Mouse (Mus musculus) spleen, embryonic (tissue): ENCODE results near the gene Tmprss12.
"Not testable (repeated sequence)": the region's sequence is repeated elsewhere in the genome, so short reads cannot be mapped to it uniquely, and the experiment has no call there.

Source experiments
- CTCF ChIA-PET: fragments of 350-600 bp; sonication (Branson Sonifier 250); formaldehyde crosslinking; loops from one replicate; lab custom pipeline; 2022; lab: Charles Lee

Gene Tmprss12

DNA sequence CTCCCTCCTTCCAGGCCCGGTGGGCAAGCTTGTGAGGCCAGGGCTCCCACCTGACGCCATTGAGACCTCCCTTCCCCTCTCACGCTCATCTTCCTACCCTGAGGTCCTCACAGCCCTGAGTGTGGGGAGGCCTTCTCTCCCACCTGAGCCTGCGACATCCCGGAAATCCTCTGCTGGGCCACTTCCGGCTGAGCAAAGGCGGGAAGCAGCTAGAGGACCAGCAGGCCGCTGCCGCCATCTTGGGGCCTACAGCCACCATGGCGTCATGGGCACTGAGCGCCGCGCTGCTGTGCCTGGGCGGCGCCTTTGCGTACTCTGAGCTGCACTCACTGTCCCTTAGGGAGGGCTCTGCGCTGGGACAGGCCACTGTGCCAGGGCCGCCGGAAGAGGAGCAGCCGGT, at the start of gene Tmprss12:
Tmprss12 (plus strand) TSS at position 212 of the 400 bp plus-strand sequence.
- CTCF ChIA-PET: interaction anchor here (0.6 kb wide), 1 partner anchor 18 kb away, joined by 4 read pairs; no protein-coding TSS in a partner anchor

DNA sequence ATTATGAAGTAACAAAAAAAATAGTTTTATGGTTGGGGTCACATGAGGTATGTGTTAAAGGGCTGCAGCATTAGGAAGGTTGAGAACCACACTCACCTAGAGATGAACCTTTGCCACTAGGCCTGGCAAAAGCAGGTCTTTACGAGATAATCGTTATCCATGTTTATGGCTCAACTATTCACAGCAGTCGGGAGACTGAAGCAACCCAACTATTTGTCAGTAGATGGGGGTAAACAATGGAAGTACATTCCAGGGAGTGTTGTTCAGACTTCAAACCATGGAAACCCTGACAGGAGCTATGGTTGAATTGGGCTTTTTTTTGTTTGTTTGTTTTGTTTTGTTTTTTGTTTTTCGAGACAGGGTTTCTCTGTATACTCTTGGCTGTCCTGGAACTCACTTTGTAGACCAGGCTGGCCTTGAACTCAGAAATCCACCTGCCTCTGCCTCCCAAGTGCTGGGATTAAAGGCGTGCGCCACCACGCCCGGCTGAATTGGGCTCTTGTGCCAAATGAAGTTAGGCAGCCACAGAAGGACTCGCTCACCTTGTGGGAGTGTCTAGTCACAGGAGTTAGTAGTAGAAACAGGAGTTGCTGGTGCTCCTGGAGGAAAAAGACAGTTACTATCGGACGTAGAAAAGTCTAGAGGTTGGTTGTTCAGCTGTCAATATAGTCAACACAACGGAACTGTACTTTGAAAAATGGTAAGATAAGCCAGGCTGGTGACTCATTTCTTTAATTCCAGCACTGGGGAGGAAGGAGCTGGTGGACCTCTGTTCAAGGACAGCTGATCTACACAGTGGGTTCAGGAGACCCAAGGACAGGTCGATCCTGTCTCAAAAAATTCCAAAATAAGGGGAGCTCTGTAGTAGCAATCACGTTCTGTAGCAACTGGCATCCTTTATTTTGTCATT, 48.8 kb upstream of the Tmprss12 start:
- CTCF ChIA-PET: interaction anchor here (0.6 kb wide), 1 partner anchor 80 kb away, joined by 4 read pairs; no protein-coding TSS in a partner anchor

DNA sequence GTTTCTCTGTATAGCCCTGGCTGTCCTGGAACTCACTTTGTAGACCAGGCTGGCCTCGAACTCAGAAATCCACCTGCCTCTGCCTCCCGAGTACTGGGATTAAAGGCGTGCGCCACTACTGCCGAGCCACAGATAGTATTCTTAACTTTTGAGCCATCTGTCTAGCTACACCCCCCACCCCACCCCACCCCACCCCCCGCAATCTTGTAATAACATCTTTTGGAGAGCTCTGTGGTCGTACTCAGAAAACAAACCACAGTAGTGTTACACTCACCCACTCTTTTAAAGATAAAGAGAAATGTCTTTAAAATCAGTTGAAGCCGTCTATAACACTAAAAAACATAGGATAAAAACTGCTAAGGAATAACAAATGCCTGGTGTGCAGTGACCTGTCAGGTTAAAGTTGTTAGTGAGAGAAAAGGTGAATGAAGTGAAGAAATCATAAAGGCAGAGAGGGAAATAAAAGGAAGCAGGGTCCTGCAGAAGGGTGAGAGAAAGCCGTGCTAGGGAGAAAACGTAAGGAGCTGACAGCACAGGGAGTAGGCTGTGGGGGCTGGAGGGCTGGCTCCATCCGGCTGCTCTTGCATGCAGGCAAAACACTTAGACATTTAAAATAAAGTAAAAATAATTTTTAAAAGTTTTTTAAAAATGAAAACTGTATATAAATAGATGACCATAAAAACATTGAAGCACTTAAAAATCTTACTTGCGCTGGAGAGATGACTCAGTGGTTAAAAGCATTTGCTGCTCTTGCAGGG, 45.2 kb upstream of the Tmprss12 start:
- CTCF ChIA-PET: no interaction called here

DNA sequence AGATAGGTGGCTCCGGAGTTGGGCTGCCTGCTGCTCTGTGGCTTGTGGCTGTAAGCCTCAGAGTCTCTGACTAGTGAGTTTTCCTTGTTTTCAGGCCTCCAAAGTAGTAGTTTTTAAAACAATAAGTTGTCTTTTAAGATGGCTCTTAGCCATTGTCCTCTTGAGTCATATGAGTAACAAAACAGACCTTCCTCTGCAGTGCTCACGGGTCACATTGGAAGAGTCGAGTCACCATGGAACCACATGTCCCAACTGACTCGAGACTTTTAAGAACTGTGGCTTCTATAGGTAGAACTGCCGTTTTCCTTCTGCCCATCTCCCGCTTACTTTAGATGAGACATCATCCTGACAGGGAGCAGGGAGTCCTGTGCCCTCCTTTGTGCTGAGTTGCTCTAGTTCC, 43.7 kb upstream of the Tmprss12 start:
- CTCF ChIA-PET: no interaction called here

DNA sequence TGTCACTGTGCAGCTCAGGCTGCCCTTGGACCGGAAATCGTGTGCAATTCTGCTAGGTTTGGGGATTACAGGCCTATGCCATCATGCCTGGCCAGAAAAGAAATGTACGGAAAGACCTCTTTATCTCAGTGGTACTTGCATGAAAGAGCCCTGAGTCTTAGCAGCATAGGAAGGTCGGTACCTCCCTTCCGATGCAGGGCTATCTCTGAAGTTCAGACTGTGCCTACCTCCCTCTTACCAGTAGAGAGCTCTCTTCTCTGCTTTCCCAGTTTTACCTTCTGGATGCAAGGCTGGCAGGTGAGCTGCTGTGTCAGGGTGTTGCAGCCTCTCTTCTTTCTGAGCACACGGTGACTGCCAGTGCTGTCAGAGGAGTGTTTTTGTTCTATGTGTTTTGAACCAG, 38.9 kb upstream of the Tmprss12 start:
- CTCF ChIA-PET: interaction anchor here (0.5 kb wide), 2 partner anchors 78 to 425 kb away, joined by 5 to 8 read pairs; no protein-coding TSS in a partner anchor

DNA sequence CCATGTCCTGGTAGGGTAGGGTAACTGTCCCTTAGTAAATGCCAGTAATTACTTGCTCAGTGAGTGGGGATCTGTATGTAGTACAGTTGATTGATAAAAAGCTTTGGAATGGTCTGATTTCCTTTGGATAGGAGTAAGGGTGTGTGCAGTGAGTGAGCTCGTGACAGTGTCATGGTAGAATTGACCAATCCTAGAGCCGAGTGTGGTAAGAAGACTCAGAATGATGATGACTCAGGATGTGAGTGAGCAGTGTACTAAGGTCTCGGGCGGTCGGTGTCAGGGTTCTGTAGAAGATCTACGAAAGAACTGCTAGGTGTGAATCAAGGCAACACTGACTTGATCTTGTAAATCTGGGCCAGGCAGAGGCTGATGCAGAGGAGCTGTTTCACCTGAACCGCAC, 34.7 kb upstream of the Tmprss12 start:
- CTCF ChIA-PET: no interaction called here

DNA sequence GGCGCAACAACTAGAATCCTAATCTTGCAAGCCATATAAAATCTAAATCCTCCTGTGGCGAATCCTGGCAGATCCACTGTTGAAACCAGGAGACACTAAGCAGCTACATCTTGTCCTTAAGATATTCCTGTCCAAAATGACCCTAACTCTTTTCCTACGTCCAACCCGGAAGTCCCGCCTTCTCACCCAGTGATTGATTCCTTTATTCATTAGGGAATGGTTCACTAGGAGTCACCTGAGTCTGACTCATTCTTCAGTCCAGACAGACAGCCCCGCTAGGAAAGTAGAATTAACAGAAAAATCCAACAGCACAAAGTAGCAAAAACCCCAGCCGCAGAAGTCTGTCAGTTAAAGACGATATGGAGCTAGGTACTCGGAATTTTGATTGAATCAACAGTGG, 33.3 kb upstream of the Tmprss12 start:
- CTCF ChIA-PET: no interaction called here

DNA sequence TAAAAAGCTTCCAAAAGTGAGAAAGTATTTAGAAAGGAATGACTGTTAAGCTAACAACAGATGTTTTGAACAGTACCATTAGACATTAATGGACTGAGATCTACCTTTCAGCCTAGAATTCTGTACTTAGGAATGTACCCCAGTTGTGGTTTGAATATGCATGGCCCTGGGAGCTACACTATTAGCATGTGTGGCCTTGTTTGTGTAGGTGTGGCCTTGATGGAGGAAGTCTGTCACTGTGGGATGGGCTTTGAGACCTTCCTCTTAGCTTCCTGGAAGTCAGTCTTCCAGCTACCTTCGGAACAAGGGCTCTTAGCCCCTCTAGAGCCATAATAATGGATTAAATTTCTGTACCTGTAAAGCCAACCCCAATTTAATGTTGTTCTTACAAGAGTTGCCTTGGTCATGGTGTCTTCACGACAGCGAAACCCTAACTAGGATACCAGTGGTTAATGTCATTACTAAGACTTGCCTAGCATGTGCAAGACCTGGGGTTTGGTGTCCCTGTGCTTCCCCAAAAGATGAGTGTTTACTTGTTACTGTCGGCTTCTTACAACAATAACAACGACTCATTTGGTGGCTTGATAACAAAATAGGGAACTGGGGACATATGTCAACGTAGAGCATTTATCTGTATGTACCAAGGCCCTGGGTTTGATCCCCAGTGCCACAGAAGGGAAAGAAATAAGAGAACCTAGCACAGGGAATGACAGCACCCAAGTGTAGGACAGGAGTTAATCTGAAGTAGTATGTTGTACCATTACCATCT, 31.8 kb upstream of the Tmprss12 start:
- CTCF ChIA-PET: interaction anchor here (0.6 kb wide), 1 partner anchor 102 kb away, joined by 8 read pairs; no protein-coding TSS in a partner anchor

DNA sequence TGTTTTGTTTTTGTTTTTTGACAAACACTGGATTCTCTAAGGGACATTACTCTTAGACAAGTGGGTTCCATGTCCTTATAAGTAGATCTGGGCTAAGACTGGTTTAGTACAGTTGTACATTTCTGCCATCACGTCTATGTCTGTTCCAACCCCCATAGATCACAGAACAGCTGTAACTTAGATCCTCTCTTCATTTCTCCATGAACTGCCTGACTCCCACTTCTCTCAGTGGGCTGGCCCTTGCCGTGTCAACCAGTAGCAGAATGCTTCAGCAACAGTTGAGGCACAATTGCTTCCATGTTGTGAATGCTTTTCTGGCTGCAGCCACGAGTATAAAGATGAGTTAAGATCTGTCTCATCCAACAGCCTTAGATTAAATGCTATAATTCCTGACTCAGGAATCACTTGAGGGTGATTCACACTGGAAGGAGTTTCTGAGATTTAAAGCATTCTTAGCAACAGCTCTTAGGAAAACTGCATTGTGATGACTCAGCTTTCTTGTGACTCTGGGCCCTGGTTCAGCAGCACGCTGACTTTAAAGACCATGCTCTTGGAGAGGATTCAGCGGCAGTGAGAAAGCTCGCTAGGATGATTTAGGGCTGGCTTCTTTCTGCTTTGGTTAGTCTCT, 29.4 kb upstream of the Tmprss12 start:
- CTCF ChIA-PET: interaction anchor here (0.6 kb wide), 1 partner anchor 13 kb away, joined by 3 read pairs; no protein-coding TSS in a partner anchor

DNA sequence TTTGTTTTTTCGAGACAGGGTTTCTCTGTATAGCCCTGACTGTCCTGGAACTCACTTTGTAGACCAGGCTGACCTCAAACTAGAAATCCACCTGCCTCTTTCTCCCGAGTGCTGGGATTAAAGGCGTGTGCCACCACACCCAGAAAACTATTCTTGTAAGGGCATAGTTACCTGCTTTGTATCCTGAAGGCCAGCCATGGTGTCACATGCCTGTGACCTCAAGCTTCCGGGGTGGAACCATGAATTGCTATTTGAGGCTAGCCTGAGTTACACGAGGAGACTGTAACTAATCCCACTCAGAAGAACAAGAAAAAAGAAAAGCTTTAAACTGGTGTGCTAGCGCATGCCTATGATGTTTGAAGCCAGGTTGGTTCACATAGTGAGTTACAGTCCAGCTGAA, 24.3 kb upstream of the Tmprss12 start:
- CTCF ChIA-PET: no interaction called here

DNA sequence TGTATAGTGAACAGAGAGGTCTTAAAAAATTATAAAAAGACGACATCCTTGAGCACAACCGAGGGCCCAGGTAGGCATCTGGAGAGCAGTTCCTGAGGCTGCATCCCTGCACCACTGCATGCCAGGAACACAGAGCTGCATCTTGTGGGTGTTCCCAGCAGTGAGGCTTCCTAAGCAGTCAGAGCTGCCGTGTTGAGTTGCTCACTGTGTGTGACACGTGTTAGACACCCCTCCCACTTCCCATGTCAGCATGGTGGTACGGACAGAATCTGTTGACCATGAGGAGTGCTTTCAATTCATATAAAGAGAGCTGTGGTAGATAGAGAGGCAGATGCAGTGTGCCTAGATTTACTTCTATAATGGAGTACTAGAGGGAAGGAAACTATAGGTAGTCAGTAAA, 23.3 kb upstream of the Tmprss12 start:
- CTCF ChIA-PET: no interaction called here

DNA sequence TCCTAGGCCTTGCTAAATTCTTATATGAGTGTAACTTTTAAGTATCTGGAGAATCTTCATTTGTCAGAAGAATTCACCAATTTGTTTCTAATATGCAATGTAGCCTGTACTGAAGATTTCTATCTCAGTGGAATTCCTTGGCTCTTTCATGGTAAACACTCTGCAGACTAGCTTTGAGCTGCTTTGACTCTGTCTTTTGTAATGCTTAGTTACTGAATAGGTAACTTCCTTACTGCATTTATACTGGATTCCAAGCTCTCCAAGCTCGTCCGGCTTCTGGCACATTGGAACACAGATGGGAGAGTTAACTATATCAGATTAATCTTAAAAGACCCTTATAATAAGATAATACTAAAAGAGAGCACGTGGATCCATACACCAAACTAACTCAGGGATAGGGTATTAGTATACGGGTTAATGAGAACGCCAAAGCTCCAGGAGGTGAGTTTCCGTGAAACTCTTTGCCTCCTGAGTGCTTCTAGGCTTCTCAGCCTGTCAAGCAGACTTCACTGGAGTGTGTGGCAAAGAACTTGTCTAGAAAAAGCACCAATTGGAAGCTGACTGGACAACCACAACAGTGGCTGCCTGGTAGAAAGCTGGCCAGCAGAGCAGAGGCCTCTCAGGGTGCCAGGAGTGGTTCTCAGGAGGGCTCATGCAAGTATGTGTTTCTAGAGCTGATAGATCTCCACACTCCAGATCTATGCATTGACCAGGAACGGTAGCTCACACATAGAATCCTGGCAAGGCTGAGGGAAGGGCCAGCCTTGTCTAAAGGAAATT, 21.8 kb upstream of the Tmprss12 start:
- CTCF ChIA-PET: interaction anchor here (0.6 kb wide), 1 partner anchor 15 kb away, joined by 3 read pairs; no protein-coding TSS in a partner anchor

DNA sequence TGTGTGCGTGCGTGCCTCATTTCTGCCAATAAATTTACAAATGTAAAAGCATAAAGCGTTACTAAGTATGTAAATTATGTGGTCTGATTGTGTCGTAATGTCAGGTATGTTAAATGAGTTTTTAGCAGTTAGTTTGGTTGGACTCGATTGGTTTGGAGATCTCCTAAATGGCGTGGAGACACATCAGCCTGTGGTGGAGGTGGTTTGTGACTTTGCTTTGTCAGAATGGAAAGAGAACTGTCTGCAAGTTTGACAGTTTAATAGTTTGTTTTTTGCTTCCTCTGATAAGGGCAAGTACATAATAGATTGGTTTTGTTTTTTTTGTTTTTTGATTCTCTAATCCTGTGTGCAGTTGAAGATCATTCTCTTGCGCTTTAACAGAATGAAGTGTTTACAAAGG, 20.3 kb upstream of the Tmprss12 start:
- CTCF ChIA-PET: not testable (repeated sequence)

DNA sequence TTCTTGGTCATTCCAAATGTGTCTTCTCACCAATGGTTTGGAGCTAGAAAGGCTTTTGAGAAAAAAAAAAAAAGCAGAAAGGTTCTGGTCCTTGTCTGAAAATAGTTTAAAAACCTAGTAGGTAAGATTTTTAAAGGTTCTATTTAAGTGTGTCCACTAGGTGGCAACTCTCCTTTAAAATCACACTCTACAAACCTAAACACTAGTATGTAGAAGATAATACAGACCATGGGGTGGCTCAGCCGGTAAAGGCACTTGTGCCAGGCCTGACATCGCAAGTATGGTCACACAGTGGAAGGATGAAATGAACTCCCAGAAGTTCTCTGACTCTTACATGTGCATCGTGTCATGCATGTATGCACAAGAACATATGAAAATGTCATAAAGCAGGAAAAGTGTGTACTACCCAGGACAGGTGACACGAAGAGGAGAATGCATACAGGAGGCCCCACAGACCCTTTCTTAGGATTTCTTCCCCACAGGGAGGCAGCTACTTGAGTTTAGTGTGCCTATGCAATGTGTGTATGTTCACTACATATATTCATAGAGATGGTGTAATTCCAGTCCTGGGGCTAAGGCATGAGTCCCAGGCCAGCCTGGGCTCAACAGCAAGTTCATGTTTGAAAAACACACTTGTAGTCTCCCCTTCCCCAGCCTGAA, 17.3 kb upstream of the Tmprss12 start:
- CTCF ChIA-PET: interaction anchor here (0.7 kb wide), 2 partner anchors 12 to 17 kb away, joined by 3 to 4 read pairs; partner anchors contain the start of gene Tmprss12

DNA sequence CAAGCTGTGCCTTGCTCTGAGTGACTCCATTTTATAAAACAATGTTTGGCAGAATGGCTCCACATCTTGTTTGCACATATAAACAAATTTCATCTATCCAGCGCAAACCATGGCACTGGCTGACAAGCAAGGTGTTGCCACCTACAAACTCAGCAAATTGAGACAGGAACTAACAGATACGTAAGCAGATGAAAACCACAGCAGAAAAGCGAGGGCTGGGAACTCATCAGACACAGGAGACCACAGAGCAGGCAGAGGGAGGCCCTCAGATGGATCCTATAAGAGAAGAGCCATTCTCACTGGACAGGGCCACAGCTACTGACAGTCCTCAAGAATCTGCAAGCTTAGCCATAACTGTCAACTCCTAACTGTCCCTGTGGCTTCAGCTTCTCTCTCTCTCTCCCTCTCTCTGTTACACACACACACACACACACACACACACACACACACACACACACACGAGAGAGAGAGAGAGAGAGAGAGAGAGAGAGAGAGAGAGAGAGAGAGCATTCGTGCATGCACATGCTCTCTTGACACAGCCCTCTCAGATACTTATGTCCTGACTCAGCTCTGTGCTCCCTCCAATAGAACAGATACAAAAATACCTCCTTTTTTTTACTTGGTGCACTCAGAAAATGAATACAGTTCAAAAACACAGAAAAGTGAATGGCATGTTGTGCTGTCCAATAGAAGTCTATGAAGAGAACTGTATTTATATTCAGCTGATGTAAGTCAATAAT, 14.9 kb upstream of the Tmprss12 start:
- CTCF ChIA-PET: no interaction called here

DNA sequence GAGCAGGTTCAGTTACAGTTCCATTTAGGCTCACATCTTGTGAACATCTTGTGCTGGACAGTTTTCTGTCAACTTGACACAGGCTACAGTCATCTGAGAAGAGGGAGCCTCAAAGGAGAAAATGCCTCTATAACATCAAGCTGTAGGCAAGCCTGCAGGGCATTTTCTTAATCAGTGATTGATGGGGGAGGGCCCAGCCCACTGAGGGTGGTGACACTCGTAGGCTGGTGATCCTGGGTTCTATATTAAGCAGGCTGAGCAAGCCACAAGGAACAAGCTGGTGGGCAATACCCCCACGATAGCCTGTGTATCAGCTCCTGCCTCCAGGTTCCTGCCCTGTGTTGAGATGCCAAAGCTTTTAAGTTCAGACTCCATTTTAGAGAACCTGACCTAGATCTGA, 11.7 kb upstream of the Tmprss12 start:
- CTCF ChIA-PET: no interaction called here

DNA sequence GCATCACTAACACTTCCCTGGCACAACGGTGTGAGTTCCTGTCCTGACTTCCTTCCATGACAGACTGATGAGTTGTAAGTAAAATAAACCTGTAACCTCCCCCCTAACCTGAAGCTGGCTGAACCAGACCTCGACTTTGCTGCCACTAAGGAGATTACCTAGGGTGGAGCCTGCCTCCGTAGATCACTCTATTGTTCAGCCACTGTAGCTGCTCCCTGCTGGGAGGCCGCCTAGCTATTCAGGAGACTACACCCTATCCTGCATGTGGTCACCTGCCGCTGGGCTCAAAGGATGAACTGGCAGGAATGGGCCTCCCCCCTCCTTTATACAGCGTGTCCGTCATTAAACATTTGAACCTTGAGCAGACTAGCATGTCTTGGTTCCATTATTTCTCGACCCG, 10.9 kb upstream of the Tmprss12 start:
- CTCF ChIA-PET: no interaction called here

DNA sequence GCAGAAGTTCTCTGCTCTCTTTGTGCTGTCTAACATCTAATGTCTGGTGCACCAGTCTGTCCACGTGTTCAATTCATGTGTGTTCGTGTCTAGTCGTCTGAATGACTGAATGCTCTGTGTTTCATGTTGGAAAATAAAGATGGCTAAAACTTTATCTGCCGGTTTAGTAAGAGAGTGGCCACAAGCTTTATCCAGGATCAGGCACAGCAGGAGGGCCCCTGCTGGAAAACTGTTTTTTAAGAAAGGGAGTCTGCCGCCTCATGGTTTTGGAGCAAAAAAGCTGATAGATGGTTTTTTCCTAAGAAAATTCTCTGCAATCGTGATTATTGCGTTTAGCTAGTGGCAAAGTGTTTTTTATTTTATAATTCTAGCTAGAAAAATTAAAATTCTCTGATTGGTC, 10.0 kb upstream of the Tmprss12 start:
- CTCF ChIA-PET: not testable (repeated sequence)

DNA sequence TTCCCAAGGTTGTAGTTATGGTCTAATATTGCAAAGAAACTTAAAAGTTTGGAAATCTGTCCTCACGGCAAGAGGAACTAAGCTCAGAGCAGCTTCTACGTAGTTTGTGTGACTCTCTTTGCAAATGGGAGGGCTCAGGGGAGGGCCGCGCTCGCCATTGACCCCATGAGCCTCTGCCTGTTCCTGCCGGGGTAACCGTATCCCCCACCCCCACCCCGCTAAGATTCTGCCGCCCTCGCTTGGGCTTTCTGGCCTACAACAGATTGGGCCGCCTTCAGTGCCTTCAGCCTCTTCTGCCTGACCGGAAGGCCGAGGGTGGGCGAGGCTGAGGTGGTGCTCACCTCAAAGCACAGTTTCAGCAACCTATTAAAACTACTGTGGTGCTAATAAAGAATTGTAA, 9.2 kb upstream of the Tmprss12 start:
- CTCF ChIA-PET: no interaction called here
